Mouse (Mus musculus): ENCODE measurements at regions not wholly inside any gene's neighbourhood (a gene's known extent, or its start where the extent isn't known, plus 50 kb on each side); places are given as distances from the start of the nearest gene placed in this dataset.

GRCm38 (mm10) chr10:92097562-92097961, 624.7 kb downstream of the Nedd1 start:
- Histone ChIP-seq H3ac (ENCODE audit: control insufficient read depth, insufficient read length, low read depth) (no peak overlapping the region), H3K79me3 (ENCODE audit: low read depth) (no peaks in the 10 kb centered on the region), H3K36me3 (ENCODE audit: control insufficient read depth, insufficient read depth) (no peaks in the 10 kb centered on the region), H3K27me3 (ENCODE audit: control insufficient read depth, insufficient read depth, insufficient read length) (no peaks in the 10 kb centered on the region), H3K79me2 (ENCODE audit: control insufficient read depth, insufficient read depth) (no peaks in the 10 kb centered on the region), H3K4me3 (ENCODE audit: insufficient read depth, poor library complexity, severe bottlenecking) (no peak overlapping the region)
- no peak for TF ChIP-seq USF1 (IDR thresholded peaks at IDR 0.05; ENCODE audit: low read depth)

- H3K4me3 ChIP-seq (ENCODE audit: insufficient read depth, poor library complexity, severe bottlenecking) = no peak overlapping the region
- no peaks in the 10 kb centered on the region for H3K79me3 ChIP-seq (ENCODE audit: low read depth)
- TF ChIP-seq CTCF (IDR thresholded peaks at IDR 0.05; ENCODE audit: control insufficient read depth, insufficient read depth, insufficient read length) (no peak), MAX (IDR thresholded peaks at IDR 0.05) (no peak), FOSL1 (IDR thresholded peaks at IDR 0.05; ENCODE audit: insufficient read depth, low read length, poor library complexity, severe bottlenecking) (no peak), MYOD1 (IDR thresholded peaks at IDR 0.05; ENCODE audit: control insufficient read depth, insufficient read length, low read depth) (no peak), MYOG (IDR thresholded peaks at IDR 0.05; ENCODE audit: control insufficient read depth, extremely low read depth, insufficient read length) (no peak), CEBPB (IDR thresholded peaks at IDR 0.05; ENCODE audit: low read depth) (no peak), USF1 (IDR thresholded peaks at IDR 0.05; ENCODE audit: low read depth) (no peak)
- no peak overlapping the region for H3ac ChIP-seq (ENCODE audit: control insufficient read depth, insufficient read length, low read depth)
- H3K79me2 ChIP-seq (ENCODE audit: control insufficient read depth, insufficient read depth) = no peaks in the 10 kb centered on the region
- no peaks in the 10 kb centered on the region for H3K27me3 ChIP-seq (ENCODE audit: control insufficient read depth, insufficient read depth, insufficient read length)
- no peaks in the 10 kb centered on the region for H3K36me3 ChIP-seq (ENCODE audit: control insufficient read depth, insufficient read depth)
These were observed 625.1 kb downstream of the Nedd1 start for GRCm38 (mm10) chr10:92097081-92097480.

- Histone ChIP-seq H3K36me3 (ENCODE audit: control insufficient read depth, insufficient read depth) (no peaks in the 10 kb centered on the region), H3K27me3 (ENCODE audit: control insufficient read depth, insufficient read depth, insufficient read length) (no peaks in the 10 kb centered on the region), H3K79me3 (ENCODE audit: low read depth) (no peaks in the 10 kb centered on the region), H3ac (ENCODE audit: control insufficient read depth, insufficient read length, low read depth) (no peak overlapping the region), H3K79me2 (ENCODE audit: control insufficient read depth, insufficient read depth) (no peaks in the 10 kb centered on the region), H3K4me3 (ENCODE audit: insufficient read depth, poor library complexity, severe bottlenecking) (no peak overlapping the region)
- TF ChIP-seq FOSL1 (IDR thresholded peaks at IDR 0.05; ENCODE audit: insufficient read depth, low read length, poor library complexity, severe bottlenecking) = no peak
- TF ChIP-seq MYOD1 (IDR thresholded peaks at IDR 0.05; ENCODE audit: control insufficient read depth, insufficient read length, low read depth) = no peak
- no peak for TF ChIP-seq MAX (IDR thresholded peaks at IDR 0.05)
- no peak for TF ChIP-seq USF1 (IDR thresholded peaks at IDR 0.05; ENCODE audit: low read depth)
- TF ChIP-seq CEBPB (IDR thresholded peaks at IDR 0.05; ENCODE audit: low read depth) = no peak
- no peak for TF ChIP-seq CTCF (IDR thresholded peaks at IDR 0.05; ENCODE audit: control insufficient read depth, insufficient read depth, insufficient read length)
- no peak for TF ChIP-seq MYOG (IDR thresholded peaks at IDR 0.05; ENCODE audit: control insufficient read depth, extremely low read depth, insufficient read length)
These were observed 630.5 kb downstream of the Nedd1 start for GRCm38 (mm10) chr10:92091480-92092395.

GRCm38 (mm10) chr10:92082111-92082510, 640.1 kb downstream of the Nedd1 start:
- no peaks in the 10 kb centered on the region for H3K79me2 ChIP-seq (ENCODE audit: control insufficient read depth, insufficient read depth)
- H3K27me3 ChIP-seq (ENCODE audit: control insufficient read depth, insufficient read depth, insufficient read length) = no peaks in the 10 kb centered on the region
- H3K36me3 ChIP-seq (ENCODE audit: control insufficient read depth, insufficient read depth) = no peaks in the 10 kb centered on the region
- H3K79me3 ChIP-seq (ENCODE audit: low read depth) = no peaks in the 10 kb centered on the region
- no peak for TF ChIP-seq MAX (IDR thresholded peaks at IDR 0.05)
- no peak for TF ChIP-seq CEBPB (IDR thresholded peaks at IDR 0.05; ENCODE audit: low read depth)
- no peak for TF ChIP-seq USF1 (IDR thresholded peaks at IDR 0.05; ENCODE audit: low read depth)
- TF ChIP-seq MYOD1 (IDR thresholded peaks at IDR 0.05; ENCODE audit: control insufficient read depth, insufficient read length, low read depth) = no peak
- no peak for TF ChIP-seq MYOG (IDR thresholded peaks at IDR 0.05; ENCODE audit: control insufficient read depth, extremely low read depth, insufficient read length)
- TF ChIP-seq FOSL1 (IDR thresholded peaks at IDR 0.05; ENCODE audit: insufficient read depth, low read length, poor library complexity, severe bottlenecking) = no peak
- no peak for TF ChIP-seq CTCF (IDR thresholded peaks at IDR 0.05; ENCODE audit: control insufficient read depth, insufficient read depth, insufficient read length)
- H3K4me3 ChIP-seq (ENCODE audit: insufficient read depth, poor library complexity, severe bottlenecking) = no peak overlapping the region
- H3ac ChIP-seq (ENCODE audit: control insufficient read depth, insufficient read length, low read depth) = no peak overlapping the region

GRCm38 (mm10) chr10:92081199-92081598, 641.0 kb downstream of the Nedd1 start:
- Histone ChIP-seq H3K79me2 (ENCODE audit: control insufficient read depth, insufficient read depth) (no peaks in the 10 kb centered on the region), H3K4me3 (ENCODE audit: insufficient read depth, poor library complexity, severe bottlenecking) (no peak overlapping the region), H3ac (ENCODE audit: control insufficient read depth, insufficient read length, low read depth) (no peak overlapping the region), H3K79me3 (ENCODE audit: low read depth) (no peaks in the 10 kb centered on the region), H3K36me3 (ENCODE audit: control insufficient read depth, insufficient read depth) (no peaks in the 10 kb centered on the region), H3K27me3 (ENCODE audit: control insufficient read depth, insufficient read depth, insufficient read length) (no peaks in the 10 kb centered on the region)
- no peak for TF ChIP-seq FOSL1 (IDR thresholded peaks at IDR 0.05; ENCODE audit: insufficient read depth, low read length, poor library complexity, severe bottlenecking)
- TF ChIP-seq USF1 (IDR thresholded peaks at IDR 0.05; ENCODE audit: low read depth) = no peak
- TF ChIP-seq CEBPB (IDR thresholded peaks at IDR 0.05; ENCODE audit: low read depth) = no peak
- TF ChIP-seq MYOD1 (IDR thresholded peaks at IDR 0.05; ENCODE audit: control insufficient read depth, insufficient read length, low read depth) = no peak
- TF ChIP-seq MAX (IDR thresholded peaks at IDR 0.05) = no peak
- TF ChIP-seq MYOG (IDR thresholded peaks at IDR 0.05; ENCODE audit: control insufficient read depth, extremely low read depth, insufficient read length) = no peak
- TF ChIP-seq CTCF (IDR thresholded peaks at IDR 0.05; ENCODE audit: control insufficient read depth, insufficient read depth, insufficient read length) = no peak
